Mouse (Mus musculus) kidney, adult 2 months (tissue): ENCODE measurements around the gene Prrg2.

ENCODE experiments used
- CTCF ChIP-seq: fragments of 200-500 bp; conservative IDR thresholded peaks from 2 replicates; pipeline ENCODE4 v1.5.1; 2011; ENCODE audit warnings: low read depth, mild to moderate bottlenecking, control low read depth, low read length, moderate library complexity, mixed read lengths; ENCODE audit not compliant: insufficient read depth, insufficient read length
- POLR2A ChIP-seq: fragments of 200-500 bp; IDR thresholded peaks from one replicate; pipeline ENCODE4 v1.6.1; 2011; ENCODE audit warnings: low read depth, low read length, control low read depth

GRCm38 (mm10) chr7:45098541-45099240 lies 36.2 kb upstream of the Prrg2 start:
- TF ChIP-seq CTCF (0 out of 2 replicates have a peak, but pooled peaks have one; percentile 37), POLR2A (no peak)
